Mouse (Mus musculus): ENCODE measurements at regions not wholly inside any gene's neighbourhood (a gene's known extent, or its start where the extent isn't known, plus 50 kb on each side); places are given as distances from the start of the nearest gene placed in this dataset.

- 56% methylated on average over 8 of the region's 8 CpGs for WGBS
- Histone ChIP-seq H3K9me3 (no peaks in the 10 kb centered on the region), H3K27ac (no peak overlapping the region), H3K4me1 (peaks cover 6% of the 10 kb centered on the region; the same call in 1 of the 2 replicates), H3K27me3 (replicated peaks) (no peaks in the 10 kb centered on the region), H3K4me2 (replicated peaks) (no peak overlapping the region), H3K36me3 (no peaks in the 10 kb centered on the region), H3K4me3 (no peak overlapping the region), H3K9ac (no peak overlapping the region)
- peak; percentile 71; the same call in 1 of the 2 replicates for ATAC-seq (ENCODE audit: low FRiP score, low read depth)
Observed at GRCm38 (mm10) chr10:126070984-126071713, 105.2 kb downstream of the Lrig3 start.

GRCm38 (mm10) chr10:126071714-126072057 is 105.7 kb downstream of the Lrig3 start:
- Histone ChIP-seq H3K27me3 (replicated peaks) (no peaks in the 10 kb centered on the region), H3K36me3 (no peaks in the 10 kb centered on the region), H3K9ac (no peak overlapping the region), H3K27ac (no peak overlapping the region), H3K4me1 (peaks cover 6% of the 10 kb centered on the region; the same call in 1 of the 2 replicates), H3K9me3 (no peaks in the 10 kb centered on the region), H3K4me2 (replicated peaks) (no peak overlapping the region), H3K4me3 (no peak overlapping the region)
- peak; percentile 48 for ATAC-seq (ENCODE audit: low FRiP score, low read depth)
- WGBS = 63% methylated on average over 3 of the region's 3 CpGs

- Histone ChIP-seq H3K27ac (no peak overlapping the region), H3K4me3 (no peak overlapping the region), H3K27me3 (replicated peaks) (no peaks in the 10 kb centered on the region), H3K4me1 (no peaks in the 10 kb centered on the region), H3K9ac (no peak overlapping the region), H3K4me2 (replicated peaks) (no peak overlapping the region), H3K9me3 (no peaks in the 10 kb centered on the region), H3K36me3 (no peaks in the 10 kb centered on the region)
- ATAC-seq (ENCODE audit: low FRiP score, low read depth) = no peak
- WGBS = 93% methylated on average over 1 of the region's 1 CpGs
Observed at GRCm38 (mm10) chr10:126077313-126077966, 111.5 kb downstream of the Lrig3 start.

GRCm38 (mm10) chr10:126082576-126082975 is 116.6 kb downstream of the Lrig3 start:
- Histone ChIP-seq H3K9me3 (no peaks in the 10 kb centered on the region), H3K36me3 (no peaks in the 10 kb centered on the region), H3K27ac (no peak overlapping the region), H3K4me1 (no peaks in the 10 kb centered on the region), H3K4me3 (no peak overlapping the region), H3K4me2 (replicated peaks) (no peak overlapping the region), H3K27me3 (replicated peaks) (no peaks in the 10 kb centered on the region), H3K9ac (no peak overlapping the region)
- WGBS = 25% methylated on average over 11 of the region's 11 CpGs
- ATAC-seq (ENCODE audit: low FRiP score, low read depth) = no peak

GRCm38 (mm10) chr10:126086684-126087083 is 120.7 kb downstream of the Lrig3 start:
- no peak overlapping the region for H3K4me2 ChIP-seq (replicated peaks)
- H3K9me3 ChIP-seq = no peaks in the 10 kb centered on the region
- no peak overlapping the region for H3K27ac ChIP-seq
- no peak overlapping the region for H3K9ac ChIP-seq
- no peak for ATAC-seq (ENCODE audit: low FRiP score, low read depth)
- no peaks in the 10 kb centered on the region for H3K4me1 ChIP-seq
- no peaks in the 10 kb centered on the region for H3K36me3 ChIP-seq
- WGBS = 85% methylated on average over 5 of the region's 5 CpGs
- no peak overlapping the region for H3K4me3 ChIP-seq
- H3K27me3 ChIP-seq (replicated peaks) = no peaks in the 10 kb centered on the region

- no peaks in the 10 kb centered on the region for H3K27me3 ChIP-seq (replicated peaks)
- H3K4me1 ChIP-seq = no peaks in the 10 kb centered on the region
- no peak for ATAC-seq (ENCODE audit: low FRiP score, low read depth)
- H3K36me3 ChIP-seq = no peaks in the 10 kb centered on the region
- H3K9me3 ChIP-seq = no peaks in the 10 kb centered on the region
- H3K4me2 ChIP-seq (replicated peaks) = no peak overlapping the region
- H3K4me3 ChIP-seq = no peak overlapping the region
- H3K9ac ChIP-seq = no peak overlapping the region
- H3K27ac ChIP-seq = no peak overlapping the region
- WGBS = 67% methylated on average over 16 of the region's 16 CpGs
Observed at GRCm38 (mm10) chr10:126094238-126094880, 128.4 kb downstream of the Lrig3 start.

GRCm38 (mm10) chr10:126097896-126098295 is 131.9 kb downstream of the Lrig3 start:
- no peak overlapping the region for H3K27ac ChIP-seq
- no peaks in the 10 kb centered on the region for H3K36me3 ChIP-seq
- H3K4me2 ChIP-seq (replicated peaks) = no peak overlapping the region
- WGBS = 93% methylated on average over 10 of the region's 10 CpGs
- H3K27me3 ChIP-seq (replicated peaks) = no peaks in the 10 kb centered on the region
- H3K4me3 ChIP-seq = no peak overlapping the region
- ATAC-seq (ENCODE audit: low FRiP score, low read depth) = no peak
- no peak overlapping the region for H3K9ac ChIP-seq
- H3K4me1 ChIP-seq = no peaks in the 10 kb centered on the region
- H3K9me3 ChIP-seq = no peaks in the 10 kb centered on the region

GRCm38 (mm10) chr10:126102876-126103275 is 136.9 kb downstream of the Lrig3 start:
- Histone ChIP-seq H3K9me3 (no peaks in the 10 kb centered on the region), H3K4me2 (replicated peaks) (no peak overlapping the region), H3K27ac (no peak overlapping the region), H3K4me1 (no peaks in the 10 kb centered on the region), H3K36me3 (no peaks in the 10 kb centered on the region), H3K9ac (no peak overlapping the region), H3K27me3 (replicated peaks) (no peaks in the 10 kb centered on the region), H3K4me3 (no peak overlapping the region)
- no peak for ATAC-seq (ENCODE audit: low FRiP score, low read depth)
- WGBS = 82% methylated on average over 15 of the region's 15 CpGs

- H3K9ac ChIP-seq = no peak overlapping the region
Observed at GRCm38 (mm10) chr10:126113106-126113505, 147.1 kb downstream of the Lrig3 start.

GRCm38 (mm10) chr10:126115386-126115785 is 149.4 kb downstream of the Lrig3 start:
- Histone ChIP-seq H3K36me3 (no peaks in the 10 kb centered on the region), H3K4me1 (no peaks in the 10 kb centered on the region), H3K9ac (no peak overlapping the region), H3K4me3 (no peak overlapping the region), H3K27ac (no peak overlapping the region), H3K27me3 (replicated peaks) (no peaks in the 10 kb centered on the region), H3K4me2 (replicated peaks) (no peak overlapping the region), H3K9me3 (no peaks in the 10 kb centered on the region)
- WGBS = 61% methylated on average over 7 of the region's 7 CpGs
- ATAC-seq (ENCODE audit: low FRiP score, low read depth) = no peak

More at GRCm38 (mm10) chr10:126113106-126113505, 147.1 kb downstream of the Lrig3 start:
- no peaks in the 10 kb centered on the region for H3K4me1 ChIP-seq
- H3K4me3 ChIP-seq = no peak overlapping the region
- H3K36me3 ChIP-seq = no peaks in the 10 kb centered on the region
- H3K9me3 ChIP-seq = no peaks in the 10 kb centered on the region
- H3K27ac ChIP-seq = no peak overlapping the region
- H3K27me3 ChIP-seq (replicated peaks) = no peaks in the 10 kb centered on the region
- ATAC-seq (ENCODE audit: low FRiP score, low read depth) = no peak
- no peak overlapping the region for H3K4me2 ChIP-seq (replicated peaks)
- 83% methylated on average over 5 of the region's 5 CpGs for whole genome bisulfite sequencing

GRCm38 (mm10) chr10:126121626-126122025 is 155.7 kb downstream of the Lrig3 start:
- Histone ChIP-seq H3K4me3 (no peak overlapping the region), H3K27me3 (replicated peaks) (no peaks in the 10 kb centered on the region), H3K4me2 (replicated peaks) (no peak overlapping the region), H3K36me3 (no peaks in the 10 kb centered on the region), H3K4me1 (no peaks in the 10 kb centered on the region), H3K27ac (no peak overlapping the region), H3K9me3 (no peaks in the 10 kb centered on the region), H3K9ac (no peak overlapping the region)
- ATAC-seq (ENCODE audit: low FRiP score, low read depth) = no peak
- 74% methylated on average over 10 of the region's 10 CpGs for WGBS

GRCm38 (mm10) chr10:126122504-126122903 is 156.5 kb downstream of the Lrig3 start:
- 87% methylated on average over 5 of the region's 5 CpGs for WGBS
- Histone ChIP-seq H3K9me3 (no peaks in the 10 kb centered on the region), H3K9ac (no peak overlapping the region), H3K4me2 (replicated peaks) (no peak overlapping the region), H3K4me1 (no peaks in the 10 kb centered on the region), H3K4me3 (no peak overlapping the region), H3K27ac (no peak overlapping the region), H3K36me3 (no peaks in the 10 kb centered on the region), H3K27me3 (replicated peaks) (no peaks in the 10 kb centered on the region)
- no peak for ATAC-seq (ENCODE audit: low FRiP score, low read depth)
